Mouse (Mus musculus) limb, embryonic 13.5 days (tissue): ENCODE measurements around the gene Ptprg. TPM values are rescaled to one million over a fixed set of nuclear protein-coding genes. Genes with fewer than 3 reads are reported as not detected.

Experiments
- ATAC-seq: fragments of 200-750 bp; cut with Nextera tagmentation; 2 replicates; pipeline ENCODE4 v1.8.0; 2017; ENCODE audit warnings: low read depth, moderate number of reproducible peaks, moderate TSS enrichment; ENCODE audit not compliant: low FRiP score
- H3K27ac ChIP-seq: fragments of 300-500 bp; sonication (generic); 2 replicates; pipeline ENCODE4 v1.5.1; 2015; ENCODE audit warnings: inconsistent platforms, mild to moderate bottlenecking, moderate library complexity
- H3K27me3 ChIP-seq: fragments of 300-500 bp; sonication (generic); 2 replicates; pipeline ENCODE4 v1.6.1; 2015; ENCODE audit warnings: mild to moderate bottlenecking, inconsistent platforms
- H3K36me3 ChIP-seq: fragments of 300-500 bp; sonication (generic); 2 replicates; pipeline ENCODE4 v1.6.1; 2015; ENCODE audit warnings: inconsistent platforms, mild to moderate bottlenecking, moderate library complexity
- H3K4me1 ChIP-seq: fragments of 300-500 bp; sonication (generic); 2 replicates; pipeline ENCODE4 v1.6.1; 2015; ENCODE audit warnings: inconsistent platforms
- H3K4me2 ChIP-seq: fragments of 300-500 bp; sonication (generic); replicated peaks from 2 replicates; pipeline ENCODE4 v1.6.1; 2015; ENCODE audit warnings: inconsistent platforms, mild to moderate bottlenecking, moderate library complexity
- H3K4me3 ChIP-seq: fragments of 300-500 bp; sonication (generic); 2 replicates; pipeline ENCODE4 v1.5.1; 2015; ENCODE audit warnings: moderate library complexity, mild to moderate bottlenecking, inconsistent platforms
- H3K9ac ChIP-seq: fragments of 300-500 bp; sonication (generic); 2 replicates; pipeline ENCODE4 v1.6.1; 2015; ENCODE audit warnings: mild to moderate bottlenecking, inconsistent platforms
- H3K9me3 ChIP-seq: fragments of 300-500 bp; sonication (generic); 2 replicates; pipeline ENCODE4 v1.6.1; 2016; ENCODE audit warnings: inconsistent platforms
- WGBS: fragments of 180-500 bp; shearing (Covaris S2); methylation state at CpG from one replicate; pipeline ENCODE4 v1.1.7; 2015; 5-methylcytosine and 5-hydroxymethylcytosine counted together
- polyA plus RNA-seq: library from polyadenylated mRNA; unstranded; fragments of >200 nt; fragmentation: Nextera tagmentation; extraction: Ambion mirVana; gene quantifications from 2 replicates; pipeline ENCODE4 v1.2.1, GENCODE M21; 2015

Gene Ptprg
- polyA plus RNA-seq, 1 experiment from 2014 or later, result 38.4 TPM

GRCm38 (mm10) chr14:11594336-11594735 is 41.0 kb downstream of the Ptprg start:
- Histone ChIP-seq H3K4me2 (no peak overlapping the region), H3K9me3 (no peaks in the 10 kb centered on the region; the same call in 1 of the 2 replicates), H3K27me3 (no peaks in the 10 kb centered on the region), H3K27ac (no peak overlapping the region), H3K4me1 (peaks cover 46% of the 10 kb centered on the region), H3K4me3 (no peak overlapping the region), H3K9ac (no peak overlapping the region), H3K36me3 (no peaks in the 10 kb centered on the region)
- no peak for ATAC-seq
- 81% methylated on average over 5 of the region's 5 CpGs for WGBS

DNA sequence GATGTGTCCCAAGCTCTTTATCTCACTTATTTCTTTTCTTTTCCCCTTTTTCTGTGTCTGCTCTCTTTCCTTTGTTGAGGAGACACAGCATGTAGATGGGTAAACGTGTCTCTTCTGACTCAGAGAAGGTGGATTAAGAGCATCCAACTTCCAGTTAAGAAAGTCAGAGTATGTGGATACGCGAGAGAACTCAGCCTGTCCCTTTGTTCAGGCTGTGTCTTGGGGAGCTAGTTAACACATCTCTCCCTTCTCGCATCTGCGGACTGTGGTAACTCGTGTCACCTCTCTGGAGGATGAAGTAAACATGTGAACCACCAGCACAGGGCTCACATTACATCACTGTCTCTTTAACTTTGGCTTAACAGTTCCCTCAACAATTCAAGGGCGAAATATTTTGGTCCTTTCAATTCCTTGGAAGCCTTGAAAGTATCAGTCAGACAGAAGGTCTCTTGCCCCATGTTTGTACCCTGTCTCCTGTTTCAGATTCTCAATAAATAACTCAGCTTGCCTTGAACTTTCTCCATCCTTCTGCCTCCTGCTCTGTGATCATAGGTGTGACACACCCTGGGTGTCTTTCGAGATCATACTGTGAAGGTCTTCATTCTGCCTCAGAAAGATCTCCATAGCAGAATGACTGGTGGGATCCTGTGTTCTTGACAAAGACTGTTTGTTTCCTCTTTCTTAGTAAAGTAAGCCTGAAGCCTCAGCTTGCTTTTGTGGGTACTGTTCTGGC is 51.0 kb downstream of the Ptprg start:
- Histone ChIP-seq H3K4me1 (peaks cover 12% of the 10 kb centered on the region; the same call in 1 of the 2 replicates), H3K36me3 (no peaks in the 10 kb centered on the region), H3K27ac (no peak overlapping the region), H3K4me3 (no peak overlapping the region), H3K9ac (no peak overlapping the region), H3K27me3 (no peaks in the 10 kb centered on the region), H3K9me3 (no peaks in the 10 kb centered on the region), H3K4me2 (no peak overlapping the region)
- WGBS, result 51% methylated on average over 8 of the region's 8 CpGs
- no peak for ATAC-seq

- Histone ChIP-seq H3K4me1 (peaks cover 16% of the 10 kb centered on the region; the same call in 1 of the 2 replicates), H3K9me3 (no peaks in the 10 kb centered on the region), H3K36me3 (no peaks in the 10 kb centered on the region), H3K9ac (no peak overlapping the region), H3K4me2 (no peak overlapping the region), H3K27me3 (no peaks in the 10 kb centered on the region), H3K27ac (no peak overlapping the region), H3K4me3 (no peak overlapping the region)
- 63% methylated on average over 8 of the region's 8 CpGs for WGBS
- no peak for ATAC-seq
These were observed 55.0 kb downstream of the Ptprg start for GRCm38 (mm10) chr14:11608366-11608765.

DNA sequence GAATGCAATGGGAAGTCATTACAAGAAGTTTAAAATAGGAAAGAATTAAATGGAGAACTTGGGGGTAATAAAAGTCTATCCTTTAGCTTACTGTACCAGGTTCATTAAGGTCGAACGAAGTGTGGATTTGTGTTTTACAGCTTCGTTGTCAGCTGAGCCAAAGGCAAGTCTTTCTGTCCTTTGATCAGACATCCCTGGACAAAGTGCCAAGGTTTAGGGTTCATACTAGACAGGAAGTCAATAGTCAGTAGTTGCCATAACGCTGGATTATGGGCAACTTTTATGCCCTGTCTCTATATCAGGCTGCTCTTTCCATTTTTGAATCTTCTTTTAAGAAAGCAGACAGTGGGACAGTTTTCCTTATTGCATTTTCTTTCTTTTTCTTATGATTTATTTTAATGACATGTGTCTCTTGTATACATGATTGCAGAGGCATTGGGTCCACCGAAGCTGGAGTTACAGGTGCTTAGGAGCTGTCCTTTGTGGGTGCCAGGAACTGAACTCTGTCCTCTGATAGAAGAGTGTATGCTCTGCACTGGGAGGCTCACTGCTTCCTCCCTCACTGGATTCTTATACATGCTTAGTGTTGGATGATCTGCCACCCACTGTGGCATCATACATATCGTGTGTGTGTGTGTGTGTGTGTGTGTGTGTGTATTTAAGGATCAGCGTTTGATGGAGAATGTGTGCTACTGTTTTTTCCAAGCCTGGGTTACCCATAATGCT is 56.7 kb downstream of the Ptprg start:
- Histone ChIP-seq H3K4me2 (no peak overlapping the region), H3K27ac (no peak overlapping the region), H3K27me3 (no peaks in the 10 kb centered on the region), H3K9me3 (no peaks in the 10 kb centered on the region), H3K4me3 (no peak overlapping the region), H3K9ac (no peak overlapping the region), H3K4me1 (0 out of 2 replicates have a peak, but pooled peaks cover 10% of the 10 kb centered on the region), H3K36me3 (no peaks in the 10 kb centered on the region)
- no peak for ATAC-seq
- WGBS, result 74% methylated on average over 7 of the region's 7 CpGs

DNA sequence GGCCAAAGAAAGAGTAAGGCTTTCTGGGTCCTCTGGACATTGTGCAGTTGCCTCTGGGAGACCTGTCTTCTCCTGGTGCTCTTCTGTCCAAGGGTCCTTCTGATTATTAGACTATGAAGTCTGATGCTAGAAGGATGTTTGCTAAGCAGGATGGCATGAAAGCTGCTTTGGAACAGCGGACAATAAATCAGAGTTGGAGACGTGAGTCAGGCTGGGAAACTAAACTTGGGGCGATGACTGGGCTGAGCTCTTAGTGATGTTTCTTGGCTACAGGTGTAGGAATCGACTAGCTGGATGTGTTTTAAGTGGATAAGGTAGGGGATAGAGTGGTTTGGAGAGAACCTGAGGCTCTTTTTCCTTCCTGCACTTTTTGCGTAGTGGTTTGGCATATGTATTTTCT is 59.1 kb downstream of the Ptprg start:
- H3K9ac ChIP-seq, result no peak overlapping the region

DNA sequence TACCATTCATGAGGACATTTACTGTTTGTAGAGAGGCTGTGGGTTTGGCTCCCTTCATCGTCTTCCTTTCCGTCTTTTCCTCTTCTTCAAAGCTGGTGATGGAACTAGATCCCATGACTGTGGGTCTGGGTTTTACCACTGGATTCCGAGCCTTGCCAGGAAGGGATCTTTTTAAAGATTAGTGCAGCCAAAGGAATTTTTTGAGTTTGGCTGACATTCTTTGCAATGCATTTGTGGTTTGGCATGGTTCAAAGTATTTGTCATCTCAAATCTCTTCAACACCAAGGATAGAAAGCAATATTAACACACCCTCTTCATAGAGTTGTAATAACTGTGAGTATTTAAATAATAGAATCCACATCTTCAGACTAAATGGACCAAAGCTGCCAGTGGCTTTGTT is 59.8 kb downstream of the Ptprg start:
- no peak overlapping the region for H3K27ac ChIP-seq
- peaks cover 16% of the 10 kb centered on the region for H3K4me1 ChIP-seq
- H3K9me3 ChIP-seq, result no peaks in the 10 kb centered on the region
- ATAC-seq, result no peak
- no peak overlapping the region for H3K4me3 ChIP-seq
- no peak overlapping the region for H3K4me2 ChIP-seq
- no peaks in the 10 kb centered on the region for H3K27me3 ChIP-seq
- H3K36me3 ChIP-seq, result no peaks in the 10 kb centered on the region
- 60% methylated on average over 3 of the region's 3 CpGs for WGBS
- no peak overlapping the region for H3K9ac ChIP-seq

More for the DNA sequence above, 59.1 kb downstream of the Ptprg start:
- Histone ChIP-seq H3K4me1 (peaks cover 15% of the 10 kb centered on the region), H3K9me3 (no peaks in the 10 kb centered on the region), H3K27ac (no peak overlapping the region), H3K27me3 (no peaks in the 10 kb centered on the region), H3K4me3 (no peak overlapping the region), H3K36me3 (no peaks in the 10 kb centered on the region), H3K4me2 (no peak overlapping the region)
- no peak for ATAC-seq
- 77% methylated on average over 5 of the region's 5 CpGs for WGBS

GRCm38 (mm10) chr14:11615697-11616096 is 62.4 kb downstream of the Ptprg start:
- Histone ChIP-seq H3K4me2 (no peak overlapping the region), H3K27ac (no peak overlapping the region), H3K9me3 (no peaks in the 10 kb centered on the region), H3K4me1 (peaks cover 35% of the 10 kb centered on the region), H3K4me3 (no peak overlapping the region), H3K27me3 (no peaks in the 10 kb centered on the region), H3K9ac (no peak overlapping the region), H3K36me3 (no peaks in the 10 kb centered on the region)
- ATAC-seq, result no peak
- WGBS, result 88% methylated on average over 3 of the region's 3 CpGs

GRCm38 (mm10) chr14:11617362-11617761 is 64.0 kb downstream of the Ptprg start:
- Histone ChIP-seq H3K4me3 (no peak overlapping the region), H3K27ac (no peak overlapping the region), H3K27me3 (no peaks in the 10 kb centered on the region), H3K4me1 (peaks cover 45% of the 10 kb centered on the region), H3K36me3 (no peaks in the 10 kb centered on the region), H3K4me2 (no peak overlapping the region), H3K9me3 (no peaks in the 10 kb centered on the region), H3K9ac (no peak overlapping the region)
- no peak for ATAC-seq
- 57% methylated on average over 6 of the region's 6 CpGs for WGBS

DNA sequence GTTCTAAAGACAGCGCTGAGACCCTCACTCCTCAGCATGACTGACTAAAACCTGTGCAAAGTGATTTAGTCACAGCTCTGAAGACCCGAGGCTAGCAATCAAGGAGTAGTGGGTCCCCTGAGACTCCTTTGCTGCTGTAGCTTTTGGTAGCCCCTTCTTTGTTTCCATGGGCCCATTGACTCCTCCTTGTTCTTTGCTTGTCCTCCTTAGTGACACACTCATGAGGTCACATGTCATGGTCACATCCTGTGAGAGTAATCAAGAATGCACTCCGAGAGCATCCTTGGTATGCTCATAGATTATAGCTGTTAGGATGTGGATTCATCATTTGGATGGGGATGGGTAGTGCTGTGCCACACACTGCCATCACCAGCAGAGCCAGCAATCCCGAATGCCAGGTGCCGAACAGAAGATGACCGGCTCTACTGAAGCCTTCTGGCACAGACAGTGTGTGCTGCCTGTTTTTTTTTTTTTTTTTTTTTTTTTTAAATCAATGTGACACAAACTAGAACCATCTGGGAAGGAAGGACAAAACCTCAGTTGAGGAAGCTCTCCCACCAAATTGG is 64.9 kb downstream of the Ptprg start:
- Histone ChIP-seq H3K4me3 (no peak overlapping the region), H3K9ac (no peak overlapping the region), H3K4me2 (no peak overlapping the region), H3K36me3 (no peaks in the 10 kb centered on the region), H3K27me3 (no peaks in the 10 kb centered on the region), H3K27ac (no peak overlapping the region), H3K9me3 (no peaks in the 10 kb centered on the region), H3K4me1 (peaks cover 48% of the 10 kb centered on the region)
- 70% methylated on average over 6 of the region's 6 CpGs for WGBS
- no peak for ATAC-seq

GRCm38 (mm10) chr14:11619606-11620005 is 66.3 kb downstream of the Ptprg start:
- WGBS, result 59% methylated on average over 7 of the region's 7 CpGs
- Histone ChIP-seq H3K9ac (no peak overlapping the region), H3K4me3 (no peak overlapping the region), H3K27me3 (no peaks in the 10 kb centered on the region), H3K9me3 (no peaks in the 10 kb centered on the region), H3K36me3 (no peaks in the 10 kb centered on the region), H3K4me2 (no peak overlapping the region), H3K4me1 (peaks cover 56% of the 10 kb centered on the region), H3K27ac (no peak overlapping the region)
- ATAC-seq, result no peak

- peaks cover 56% of the 10 kb centered on the region for H3K4me1 ChIP-seq
- H3K36me3 ChIP-seq, result no peaks in the 10 kb centered on the region
- H3K27me3 ChIP-seq, result no peaks in the 10 kb centered on the region
- no peak overlapping the region for H3K4me3 ChIP-seq
- H3K9me3 ChIP-seq, result no peaks in the 10 kb centered on the region
- H3K9ac ChIP-seq, result no peak overlapping the region
- H3K27ac ChIP-seq, result no peak overlapping the region
- no peak for ATAC-seq
- no peak overlapping the region for H3K4me2 ChIP-seq
- WGBS, result 54% methylated on average over 6 of the region's 6 CpGs
These were observed 67.0 kb downstream of the Ptprg start for GRCm38 (mm10) chr14:11620314-11620713.

DNA sequence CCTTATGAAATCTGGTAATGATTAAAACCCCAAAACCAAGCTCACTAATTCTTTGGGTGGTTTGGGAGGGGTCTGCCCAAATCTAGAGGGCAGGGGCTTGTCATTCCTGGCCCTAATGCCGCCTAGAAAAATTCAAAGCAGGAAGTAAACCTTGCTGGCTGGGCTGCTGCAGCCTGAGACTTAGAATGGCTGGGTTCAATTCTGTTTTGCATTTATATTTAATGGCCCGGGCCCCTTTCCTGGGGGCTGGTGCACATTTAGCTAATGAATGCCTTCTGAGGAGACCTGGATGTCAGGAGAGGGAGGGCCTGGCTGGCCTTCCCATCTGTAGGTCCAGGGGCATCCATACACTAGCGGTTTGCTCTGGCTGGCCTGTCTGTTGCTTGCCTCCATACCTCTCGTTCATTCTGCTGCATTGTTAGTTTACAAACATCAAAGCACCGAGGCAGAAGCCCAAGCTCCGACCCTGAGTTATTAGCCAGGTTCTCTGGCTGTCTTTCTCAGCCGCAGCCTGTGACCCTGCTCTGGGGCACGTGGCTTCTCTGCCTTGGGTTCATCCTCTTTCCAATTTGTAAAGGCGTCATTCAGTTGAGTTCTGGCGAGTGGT is 67.7 kb downstream of the Ptprg start:
- ATAC-seq, result peak; percentile 54; the same call in 1 of the 2 replicates
- H3K9me3 ChIP-seq, result no peaks in the 10 kb centered on the region
- H3K36me3 ChIP-seq, result no peaks in the 10 kb centered on the region
- H3K4me3 ChIP-seq, result no peak overlapping the region
- no peak overlapping the region for H3K27ac ChIP-seq
- H3K9ac ChIP-seq, result no peak overlapping the region
- peaks cover 56% of the 10 kb centered on the region for H3K4me1 ChIP-seq
- 8% methylated on average over 10 of the region's 10 CpGs for WGBS
- no peaks in the 10 kb centered on the region for H3K27me3 ChIP-seq
- peak overlapping the region; percentile 36; the same call in 1 of the 2 replicates for H3K4me2 ChIP-seq
